Mouse (Mus musculus) forebrain, embryonic 14.5 days (tissue): Measurements from ENCODE around the gene Cacng2. TPM values are rescaled to one million over a fixed set of nuclear protein-coding genes. Genes with fewer than 3 reads are reported as not detected.
A peak's percentile ranks its signal among the peaks of the same experiment; 100 is the strongest.

ENCODE experiments used
- ATAC-seq: fragments of 200-750 bp; cut with Nextera tagmentation; 2 replicates; pipeline ENCODE4 v1.8.0; 2017; ENCODE audit warnings: mild to moderate bottlenecking, moderate library complexity
- DNase-seq: peaks from one replicate; pipeline ENCODE4 v3.0.0-alpha.2; 2015; ENCODE audit warnings: low spot score
- H3K27ac ChIP-seq: fragments of 300-500 bp; sonication (generic); 2 replicates; pipeline ENCODE4 v1.5.1; 2014; ENCODE audit warnings: low read depth, mild to moderate bottlenecking, control low read depth, low read length, moderate library complexity
- H3K27me3 ChIP-seq: fragments of 300-500 bp; sonication (generic); replicated peaks from 2 replicates; pipeline ENCODE4 v1.6.1; 2014; ENCODE audit warnings: low read length, control low read depth, mixed read lengths; ENCODE audit not compliant: control insufficient read depth, insufficient read depth
- H3K36me3 ChIP-seq: fragments of 300-500 bp; sonication (generic); 2 replicates; pipeline ENCODE4 v1.6.1; 2014; ENCODE audit warnings: low read length, control low read depth; ENCODE audit not compliant: control insufficient read depth, insufficient read depth
- H3K4me1 ChIP-seq: fragments of 300-500 bp; sonication (generic); 2 replicates; pipeline ENCODE4 v1.6.1; 2014; ENCODE audit warnings: antibody characterized with exemption, low read length, control low read depth; ENCODE audit not compliant: control insufficient read depth, insufficient read depth
- H3K4me2 ChIP-seq: fragments of 300-500 bp; sonication (generic); 2 replicates; pipeline ENCODE4 v1.6.1; 2014; ENCODE audit warnings: mild to moderate bottlenecking, control low read depth, low read length
- H3K4me3 ChIP-seq: fragments of 300-500 bp; sonication (generic); 2 replicates; pipeline ENCODE4 v1.5.1; 2014; ENCODE audit warnings: low read depth, low read length, control low read depth
- H3K9ac ChIP-seq: fragments of 300-500 bp; sonication (generic); 2 replicates; pipeline ENCODE4 v1.6.1; 2014; ENCODE audit warnings: mild to moderate bottlenecking, low read length, control low read depth, moderate library complexity
- H3K9me3 ChIP-seq: fragments of 300-500 bp; sonication (generic); replicated peaks from 2 replicates; pipeline ENCODE4 v1.6.1; 2016; ENCODE audit warnings: low read length, control low read depth, mixed read lengths; ENCODE audit not compliant: control insufficient read depth
- WGBS: fragments of 180-500 bp; shearing (Covaris S2); extraction: QIAGEN DNeasy Blood & Tissue Kit; methylation state at CpG from one replicate; pipeline ENCODE4 v1.1.7; 2014; 5-methylcytosine and 5-hydroxymethylcytosine counted together
- polyA plus RNA-seq: library from polyadenylated mRNA; unstranded; fragments of >200 nt; fragmentation: Nextera tagmentation; extraction: Ambion mirVana; gene quantifications from 2 replicates; pipeline ENCODE4 v1.2.1, GENCODE M21; 2014

The Cacng2 gene
- 4.7 and 7.0 TPM in 2 replicates for polyA plus RNA-seq

- 0% methylated on average over 38 of the region's 42 CpGs for WGBS
- H3K36me3 ChIP-seq, result no peaks in the 10 kb centered on the region
- DNase-seq (peak; percentile 88), ATAC-seq (peak; percentile 88)
- H3K27ac ChIP-seq, result peak within 1 kb of the TSS; percentile 52; the same call in 1 of the 2 replicates
- H3K4me2 ChIP-seq, result peak within 1 kb of the TSS; percentile 68
- H3K4me1 ChIP-seq, result peaks cover 14% of the 10 kb centered on the region
- peaks cover 4% of the 10 kb centered on the region; the same call in 1 of the 2 replicates for H3K27me3 ChIP-seq
- peak within 1 kb of the TSS; percentile 79 for H3K9ac ChIP-seq
- H3K9me3 ChIP-seq, result no peaks in the 10 kb centered on the region
- peak within 1 kb of the TSS; percentile 58 for H3K4me3 ChIP-seq
These were observed at the start of gene Cacng2 for GRCm38 (mm10) chr15:78119704-78120103. Gene Cacng2 (minus strand): TSS chr15:78120028.

DNA sequence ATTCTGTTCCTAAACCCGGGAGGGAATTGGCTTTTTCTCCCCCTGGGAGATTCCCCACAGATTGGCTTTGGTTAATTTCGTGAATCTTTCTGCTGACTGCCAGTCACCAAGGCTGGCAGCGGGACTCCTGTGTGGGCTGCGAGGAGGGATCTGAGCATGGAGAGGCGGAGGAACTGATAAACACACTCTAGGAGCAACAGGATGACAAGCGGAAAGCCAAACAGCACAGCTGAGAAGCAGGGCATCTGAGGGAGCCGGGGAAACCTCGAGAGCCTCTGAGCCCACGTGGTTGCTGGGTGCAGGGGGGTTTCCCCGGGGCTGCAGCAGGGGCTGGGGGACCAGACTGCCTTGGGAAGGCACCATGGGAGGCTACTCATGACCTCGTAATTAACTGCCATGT is 49.7 kb upstream of the Cacng2 start:
- no peak for ATAC-seq
- WGBS, result 91% methylated on average over 11 of the region's 11 CpGs

GRCm38 (mm10) chr15:78165292-78165691 is 45.5 kb upstream of the Cacng2 start:
- Histone ChIP-seq H3K4me2 (no peak overlapping the region), H3K27me3 (no peaks in the 10 kb centered on the region), H3K4me3 (no peak overlapping the region), H3K9ac (no peak overlapping the region), H3K27ac (no peak overlapping the region), H3K36me3 (peaks cover 47% of the 10 kb centered on the region), H3K9me3 (no peaks in the 10 kb centered on the region), H3K4me1 (no peaks in the 10 kb centered on the region)
- WGBS, result 82% methylated on average over 4 of the region's 4 CpGs
- ATAC-seq, result no peak
- DNase-seq, result no peak

More for the DNA sequence above, 49.7 kb upstream of the Cacng2 start:
- Histone ChIP-seq H3K27me3 (no peaks in the 10 kb centered on the region), H3K27ac (no peak overlapping the region), H3K36me3 (peaks cover 27% of the 10 kb centered on the region), H3K9ac (no peak overlapping the region), H3K9me3 (no peaks in the 10 kb centered on the region), H3K4me3 (no peak overlapping the region), H3K4me2 (no peak overlapping the region), H3K4me1 (peaks cover 11% of the 10 kb centered on the region)
- no peak for DNase-seq

DNA sequence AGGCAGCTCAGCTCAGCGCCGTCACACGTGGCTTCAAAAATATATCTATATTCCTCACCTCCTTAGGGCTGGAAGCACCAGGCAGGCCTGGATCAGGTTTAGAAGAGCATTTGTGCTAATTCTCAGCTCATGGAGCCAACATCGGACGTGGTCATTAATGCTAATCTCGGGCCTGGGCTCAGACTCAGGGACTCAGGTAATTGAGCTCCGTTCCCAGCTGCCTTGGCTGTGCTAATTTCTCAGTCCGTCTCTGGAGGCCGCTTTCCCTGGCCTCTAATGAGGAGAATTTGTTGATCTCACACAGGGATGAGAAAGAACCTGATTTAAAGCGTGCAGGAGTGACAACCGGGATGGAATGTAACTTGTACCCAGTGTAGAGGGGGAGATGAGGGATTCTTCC is 44.6 kb upstream of the Cacng2 start:
- no peak overlapping the region for H3K9ac ChIP-seq
- H3K4me1 ChIP-seq, result no peaks in the 10 kb centered on the region
- H3K36me3 ChIP-seq, result peaks cover 49% of the 10 kb centered on the region
- 72% methylated on average over 11 of the region's 11 CpGs for WGBS
- H3K4me2 ChIP-seq, result no peak overlapping the region
- no peak overlapping the region for H3K4me3 ChIP-seq
- no peak for ATAC-seq
- H3K9me3 ChIP-seq, result no peaks in the 10 kb centered on the region
- peak; percentile 18 for DNase-seq
- H3K27ac ChIP-seq, result no peak overlapping the region
- no peaks in the 10 kb centered on the region for H3K27me3 ChIP-seq

GRCm38 (mm10) chr15:78161946-78162345 is 42.1 kb upstream of the Cacng2 start:
- Histone ChIP-seq H3K9me3 (no peaks in the 10 kb centered on the region), H3K4me3 (no peak overlapping the region), H3K27me3 (no peaks in the 10 kb centered on the region), H3K36me3 (peaks cover 49% of the 10 kb centered on the region), H3K4me2 (no peak overlapping the region), H3K4me1 (no peaks in the 10 kb centered on the region), H3K9ac (no peak overlapping the region), H3K27ac (no peak overlapping the region)
- 77% methylated on average over 9 of the region's 9 CpGs for WGBS
- no peak for DNase-seq
- no peak for ATAC-seq

- Histone ChIP-seq H3K9ac (no peak overlapping the region), H3K27ac (no peak overlapping the region), H3K4me3 (no peak overlapping the region), H3K9me3 (no peaks in the 10 kb centered on the region), H3K27me3 (no peaks in the 10 kb centered on the region), H3K36me3 (peaks cover 22% of the 10 kb centered on the region; the same call in 1 of the 2 replicates), H3K4me2 (no peak overlapping the region), H3K4me1 (no peaks in the 10 kb centered on the region)
- WGBS, result 81% methylated on average over 5 of the region's 5 CpGs
- DNase-seq (no peak), ATAC-seq (no peak)
These were observed 38.5 kb upstream of the Cacng2 start for GRCm38 (mm10) chr15:78158335-78158734.

GRCm38 (mm10) chr15:78157824-78158223 is 38.0 kb upstream of the Cacng2 start:
- H3K27me3 ChIP-seq, result no peaks in the 10 kb centered on the region
- ATAC-seq, result no peak
- 71% methylated on average over 4 of the region's 4 CpGs for WGBS
- H3K4me3 ChIP-seq, result no peak overlapping the region
- no peak overlapping the region for H3K9ac ChIP-seq
- H3K36me3 ChIP-seq, result peaks cover 18% of the 10 kb centered on the region; the same call in 1 of the 2 replicates
- no peak overlapping the region for H3K27ac ChIP-seq
- H3K4me2 ChIP-seq, result no peak overlapping the region
- DNase-seq, result peak; percentile 25
- no peaks in the 10 kb centered on the region for H3K4me1 ChIP-seq
- no peaks in the 10 kb centered on the region for H3K9me3 ChIP-seq

DNA sequence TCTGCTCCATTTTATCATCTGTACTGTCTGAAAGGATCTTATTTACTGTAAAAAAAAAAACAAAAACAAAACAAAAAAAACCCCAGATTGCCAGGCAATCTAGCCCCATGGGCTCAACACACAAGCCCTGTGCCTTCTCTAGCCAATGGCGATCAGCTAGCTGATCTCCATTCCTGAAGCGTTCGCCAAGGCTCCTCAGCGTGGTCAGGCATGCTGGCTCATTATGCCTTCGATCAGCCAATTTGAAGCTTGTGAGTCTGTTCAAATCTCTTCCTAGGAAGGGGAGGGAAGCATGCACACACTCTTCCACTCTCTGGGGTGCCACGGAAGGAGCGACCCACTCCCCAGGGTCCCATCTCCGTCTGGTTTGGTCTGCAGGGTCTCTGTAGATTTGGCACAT is 37.5 kb upstream of the Cacng2 start:
- Histone ChIP-seq H3K27ac (no peak overlapping the region), H3K4me2 (no peak overlapping the region), H3K4me3 (no peak overlapping the region), H3K4me1 (no peaks in the 10 kb centered on the region), H3K9me3 (no peaks in the 10 kb centered on the region), H3K27me3 (no peaks in the 10 kb centered on the region), H3K36me3 (0 out of 2 replicates have a peak, but pooled peaks cover 15% of the 10 kb centered on the region), H3K9ac (no peak overlapping the region)
- no peak for ATAC-seq
- no peak for DNase-seq
- WGBS, result 81% methylated on average over 8 of the region's 8 CpGs

DNA sequence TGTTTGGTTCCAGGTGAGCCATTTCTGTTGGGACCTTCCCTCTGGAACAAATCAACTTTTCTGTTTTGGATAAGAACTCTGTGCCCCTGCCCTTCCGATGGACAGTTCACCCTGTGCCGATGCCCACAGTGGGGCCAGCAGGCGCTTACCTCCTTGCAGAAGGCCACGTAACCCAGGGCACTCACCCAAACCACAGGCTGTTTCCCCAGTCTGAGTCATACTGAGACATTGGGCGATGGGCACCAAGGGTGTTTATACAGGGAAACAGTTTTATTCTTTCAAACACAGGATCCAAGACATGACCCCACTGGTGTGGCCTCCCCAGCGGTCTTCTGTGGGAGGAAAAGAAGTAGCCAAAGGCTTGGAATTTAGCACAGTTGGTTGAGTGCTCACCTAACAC is 35.6 kb upstream of the Cacng2 start:
- ATAC-seq (no peak), DNase-seq (no peak)
- Histone ChIP-seq H3K36me3 (0 out of 2 replicates have a peak, but pooled peaks cover 13% of the 10 kb centered on the region), H3K4me3 (no peak overlapping the region), H3K9ac (no peak overlapping the region), H3K4me1 (no peaks in the 10 kb centered on the region), H3K27me3 (no peaks in the 10 kb centered on the region), H3K4me2 (no peak overlapping the region), H3K27ac (no peak overlapping the region), H3K9me3 (no peaks in the 10 kb centered on the region)
- WGBS, result 90% methylated on average over 6 of the region's 6 CpGs
